Mouse (Mus musculus): ENCODE data around the gene Golph3l. TPM values are rescaled to one million over a fixed set of nuclear protein-coding genes. Genes with fewer than 3 reads are reported as not detected.

Gene Golph3l
- 10 to 100 TPM; 21.8 to 26.4 TPM for total RNA-seq (2023)

GRCm38 (mm10) chr3:95588604-95589086, at the start of gene Golph3l:
Golph3l (plus strand) TSS chr3:95588934.

GRCm38 (mm10) chr3:95559437-95559836, 29.3 kb upstream of the Golph3l start, which contains the start of gene Hormad1:
Hormad1 (plus strand) TSS chr3:95559677.

GRCm38 (mm10) chr3:95624628-95625503, 36.1 kb downstream of the Golph3l start, which contains the start of gene Ensa:
Ensa (plus strand) TSS chr3:95624993.

GRCm38 (mm10) chr3:95658236-95658867, 69.6 kb downstream of the Golph3l start, which contains the start of gene Mcl1:
Mcl1 (plus strand) TSS chr3:95658788.

Other genes with a start within 250 kb of the Golph3l start
- gene Setdb1, start 231.7 kb upstream of the Golph3l start, total RNA-seq (2023) = 10 to 100 TPM; 20.7 to 21.6 TPM
- not detected for gene 4930558C23Rik, start 186.1 kb upstream of the Golph3l start, total RNA-seq (2023)
- gene Arnt, start 154.5 kb upstream of the Golph3l start, total RNA-seq (2023) = 10 to 100 TPM; 53.6 to 54.3 TPM
- gene Ctsk, start 89.7 kb upstream of the Golph3l start, total RNA-seq (2023) = under 1 TPM; 0.75 to 0.78 TPM
- gene Ctss, start 62.1 kb upstream of the Golph3l start, total RNA-seq (2023) = 100 to 1,000 TPM; 172 to 255 TPM
- not detected for gene Hormad1, start 29.3 kb upstream of the Golph3l start, total RNA-seq (2023)
- 10 to 100 TPM; 78.5 to 78.8 TPM for gene Ensa, start 36.1 kb downstream of the Golph3l start, total RNA-seq (2023)
- gene Mcl1, start 69.9 kb downstream of the Golph3l start, total RNA-seq (2023) = 100 to 1,000 TPM; 613 to 697 TPM
- gene Adamtsl4, start 99.0 kb downstream of the Golph3l start, total RNA-seq (2023) = 1 to 10 TPM; 3.8 to 4.1 TPM
- gene Ecm1, start 150.6 kb downstream of the Golph3l start, total RNA-seq (2023) = 1 to 10 TPM; 5.5 to 9.6 TPM
- 10 to 100 TPM; 19.9 to 21.2 TPM for gene Tars2, start 171.3 kb downstream of the Golph3l start, total RNA-seq (2023)
- gene Rprd2, start 229.9 kb downstream of the Golph3l start, total RNA-seq (2023) = 10 to 100 TPM; 44.0 to 56.5 TPM